Mouse (Mus musculus) spleen, adult 18-20 months (tissue): Measurements from ENCODE around the gene Gcnt4.
"Not testable (repeated sequence)": the region's sequence is repeated elsewhere in the genome, so short reads cannot be mapped to it uniquely, and the experiment has no call there.

Source experiments
- DNase-seq, 2 experiments: peaks; one replicate each; pipeline ENCODE4 v3.0.0; 2022; ENCODE audit warnings: mixed read lengths in 2 of 2

The Gcnt4 gene

DNA sequence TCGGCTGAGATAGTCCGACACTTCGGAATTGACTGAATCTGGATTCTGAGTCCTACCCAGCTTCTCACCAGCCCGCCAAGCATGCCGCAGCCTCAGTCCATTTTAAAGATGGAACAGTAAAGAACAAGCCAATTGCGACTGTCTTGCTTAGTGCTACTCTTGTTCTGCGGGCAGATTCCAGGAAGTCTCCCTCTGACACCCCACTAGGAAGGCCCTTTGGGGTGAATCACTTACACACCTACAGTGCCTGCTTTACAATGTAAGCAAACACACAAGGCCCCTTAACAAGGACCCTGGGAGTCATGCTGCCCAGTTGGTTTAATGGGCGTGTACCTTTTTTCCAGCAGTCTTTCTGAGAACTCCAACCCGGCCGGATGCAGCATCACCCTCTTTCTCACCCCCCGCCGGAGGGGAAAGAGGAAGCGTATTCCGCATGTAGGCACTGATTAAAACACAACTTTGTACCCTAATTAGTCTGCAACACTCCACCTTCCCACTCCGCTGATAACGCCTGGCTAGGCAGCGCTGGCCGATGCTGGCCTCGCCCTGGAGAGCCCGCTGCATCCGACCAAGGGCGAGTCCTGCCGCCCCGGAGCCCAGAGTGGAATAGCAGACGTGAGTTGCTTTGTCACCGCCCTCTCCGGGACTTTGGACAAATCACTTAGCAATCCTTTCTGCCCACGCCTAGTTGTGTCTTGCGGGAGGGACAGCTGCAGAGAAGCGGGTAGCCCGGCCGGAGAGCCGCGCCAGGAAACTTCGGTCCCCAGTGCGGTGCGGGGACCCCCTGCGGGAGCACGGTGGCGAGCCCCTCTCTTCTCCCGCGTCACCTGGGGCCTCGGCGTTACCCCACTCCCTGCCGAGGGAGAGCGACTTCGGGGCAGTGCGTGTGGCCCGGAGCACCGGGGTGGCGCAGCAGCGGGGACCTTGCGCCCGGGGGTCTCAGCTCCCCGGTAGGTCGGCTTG is at the start of gene Gcnt4:
Gene Gcnt4, plus strand, starts transcription at position 691 of the 963 bp plus-strand sequence.
- peak in 1 of 2 experiments; percentile 14 for DNase-seq

DNA sequence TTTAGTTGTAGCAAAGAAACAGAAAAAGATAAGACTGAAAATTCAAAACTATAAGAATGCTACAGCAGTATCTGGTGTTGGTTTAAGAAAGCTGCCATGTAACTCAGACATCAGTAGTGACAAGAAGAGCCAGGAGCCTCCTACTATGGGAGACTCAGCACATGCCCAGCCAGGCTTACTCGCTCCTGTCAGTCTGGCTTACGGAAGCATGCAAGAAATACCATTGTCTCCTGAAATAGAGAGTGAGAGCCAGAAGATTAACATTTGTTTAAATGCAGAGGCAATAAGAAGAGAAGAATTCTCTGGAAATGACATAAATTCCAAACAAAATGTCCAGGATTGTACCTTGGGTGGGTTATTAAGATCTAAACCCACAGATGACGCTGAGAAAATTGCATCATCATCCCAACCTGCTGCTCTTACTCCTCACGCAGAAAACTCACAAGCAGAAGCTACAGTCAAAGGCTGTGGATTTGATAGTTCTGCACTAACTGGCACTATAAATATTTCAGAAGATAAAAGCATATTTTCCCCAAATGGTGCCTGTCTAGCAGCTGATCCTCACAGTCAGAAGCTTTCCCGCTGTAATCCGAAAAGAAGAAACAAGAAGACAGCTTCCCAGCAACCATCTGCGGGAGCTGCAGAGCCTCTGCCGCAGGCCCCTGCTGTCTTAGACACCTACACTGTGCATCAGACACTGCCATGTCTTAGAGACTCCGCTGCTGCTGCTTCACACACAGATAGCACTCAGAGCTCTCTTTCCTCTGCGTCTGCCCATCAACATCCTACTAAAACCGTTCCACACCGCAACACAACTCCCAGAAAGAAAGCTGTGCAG is 46.0 kb upstream of the Gcnt4 start:
- DNase-seq, result no peak

GRCm38 (mm10) chr13:96884534-96884933 is 40.0 kb upstream of the Gcnt4 start:
- no peak for DNase-seq

- no peak for DNase-seq
Observed at GRCm38 (mm10) chr13:96889985-96890384, 34.5 kb upstream of the Gcnt4 start.

- DNase-seq, result no peak
Observed at GRCm38 (mm10) chr13:96895144-96895543, 29.3 kb upstream of the Gcnt4 start.

- DNase-seq, result no peak
Observed at GRCm38 (mm10) chr13:96906717-96907116, 17.8 kb upstream of the Gcnt4 start.

GRCm38 (mm10) chr13:96911202-96911601 is 13.3 kb upstream of the Gcnt4 start:
- no peak for DNase-seq

DNA sequence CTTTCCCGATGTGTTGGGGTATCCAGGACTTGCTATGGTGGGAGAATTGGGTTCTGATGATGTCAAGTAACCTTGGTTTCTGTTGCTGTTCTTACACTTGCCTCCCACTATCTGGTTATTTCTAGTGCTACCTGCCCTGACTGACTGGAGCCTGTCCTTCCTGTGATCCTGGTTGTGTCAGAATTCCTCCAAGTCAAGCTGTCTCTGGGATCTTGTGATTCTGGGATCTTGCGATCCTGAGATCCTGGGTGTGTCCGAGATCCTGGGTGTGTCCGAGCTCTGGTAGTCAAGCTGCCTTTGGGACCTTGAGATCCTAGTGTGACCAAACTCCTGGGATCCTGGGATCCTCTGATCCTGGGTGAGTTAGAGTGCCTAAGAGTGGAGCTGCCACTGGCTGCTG is 1.4 kb upstream of the Gcnt4 start:
- not testable (repeated sequence) for DNase-seq

- DNase-seq, result peak in 1 of 2 experiments; percentile 12
Observed at GRCm38 (mm10) chr13:96924985-96925745, 676 bp downstream of the Gcnt4 start.

GRCm38 (mm10) chr13:96925991-96926725 is 1.7 kb downstream of the Gcnt4 start:
- DNase-seq, result no peak

GRCm38 (mm10) chr13:96927781-96928180 is 3.3 kb downstream of the Gcnt4 start:
- no peak for DNase-seq

DNA sequence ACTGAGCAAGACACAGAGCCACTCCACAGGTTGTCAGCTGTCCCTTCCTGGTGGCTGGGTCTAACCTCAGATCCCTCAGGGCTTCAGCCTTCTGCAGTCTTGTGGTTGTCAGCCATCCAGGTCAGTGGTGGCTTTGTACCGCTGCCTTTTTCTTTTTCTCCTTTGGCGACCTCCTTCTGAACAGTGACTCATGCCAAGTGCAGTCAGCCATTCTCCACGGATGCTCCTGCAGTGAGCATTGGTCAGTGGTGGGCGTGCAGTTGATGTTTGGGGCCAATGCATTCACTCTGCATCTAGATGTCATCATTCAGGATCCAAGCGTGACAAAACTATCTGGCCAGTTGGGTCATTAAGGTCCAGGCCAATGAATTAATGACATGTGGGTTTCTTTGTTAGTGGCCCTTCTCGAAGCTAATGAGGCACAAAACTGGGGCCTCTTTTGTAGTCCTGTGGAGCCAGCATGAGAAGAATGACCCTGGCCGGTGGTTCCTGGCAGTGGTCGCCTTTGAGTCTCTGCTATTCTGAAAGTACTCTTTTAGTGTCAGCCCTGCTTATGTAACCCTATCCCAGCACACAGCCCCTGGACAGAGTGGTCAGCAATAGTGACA is 4.0 kb downstream of the Gcnt4 start:
- no peak for DNase-seq

- no peak for DNase-seq
Observed at GRCm38 (mm10) chr13:96932745-96933144, 8.3 kb downstream of the Gcnt4 start.

DNA sequence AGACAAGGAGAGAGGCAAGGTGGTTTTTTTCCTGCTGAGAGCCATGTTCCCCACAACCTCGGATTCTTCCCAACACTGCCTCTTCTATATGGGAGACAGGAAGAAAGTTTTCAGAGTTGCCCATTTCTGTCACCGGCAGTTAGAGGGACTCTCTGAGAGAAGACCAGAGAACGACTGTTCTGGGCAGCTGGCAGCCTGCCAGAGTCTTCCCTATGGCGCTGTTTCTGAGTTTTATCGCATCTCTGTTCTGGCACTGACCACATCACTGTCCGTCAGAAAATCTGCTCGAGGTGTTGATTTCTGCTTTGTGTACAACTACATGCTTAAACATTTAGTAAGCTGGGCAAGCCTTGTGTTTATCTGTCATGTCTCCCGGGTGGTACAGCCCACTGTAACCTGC is 8.9 kb downstream of the Gcnt4 start:
- DNase-seq, result no peak

DNA sequence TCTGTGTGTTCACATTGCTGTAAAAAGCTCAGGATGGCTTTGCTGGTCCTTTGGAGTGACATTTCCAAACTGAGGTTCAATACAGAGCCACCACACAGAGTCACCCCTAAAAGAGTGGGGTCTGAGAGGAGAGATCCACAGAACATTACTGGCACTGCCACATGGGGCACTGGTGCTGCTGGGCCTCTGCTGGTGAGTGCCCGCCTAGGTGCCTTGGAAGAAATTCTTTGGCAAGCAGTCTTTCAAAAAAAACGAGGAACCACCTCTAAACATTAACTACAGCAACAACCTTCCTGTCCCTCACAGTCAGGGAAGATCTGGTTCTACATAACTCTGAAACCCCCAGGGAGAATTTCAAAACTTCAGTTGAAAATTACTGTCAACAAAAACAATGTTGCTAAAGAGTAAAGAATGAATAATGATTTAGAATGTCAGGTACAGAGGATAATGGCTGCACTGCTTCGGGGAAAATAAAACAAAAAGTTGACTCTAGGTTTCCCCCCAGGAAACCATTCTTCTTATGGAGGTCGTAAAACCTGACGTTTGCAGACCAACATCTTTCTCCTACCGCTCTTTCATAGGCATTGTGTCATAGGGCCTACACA is 11.8 kb downstream of the Gcnt4 start:
- no peak for DNase-seq

GRCm38 (mm10) chr13:96937059-96937558 is 12.6 kb downstream of the Gcnt4 start:
- DNase-seq, result no peak

DNA sequence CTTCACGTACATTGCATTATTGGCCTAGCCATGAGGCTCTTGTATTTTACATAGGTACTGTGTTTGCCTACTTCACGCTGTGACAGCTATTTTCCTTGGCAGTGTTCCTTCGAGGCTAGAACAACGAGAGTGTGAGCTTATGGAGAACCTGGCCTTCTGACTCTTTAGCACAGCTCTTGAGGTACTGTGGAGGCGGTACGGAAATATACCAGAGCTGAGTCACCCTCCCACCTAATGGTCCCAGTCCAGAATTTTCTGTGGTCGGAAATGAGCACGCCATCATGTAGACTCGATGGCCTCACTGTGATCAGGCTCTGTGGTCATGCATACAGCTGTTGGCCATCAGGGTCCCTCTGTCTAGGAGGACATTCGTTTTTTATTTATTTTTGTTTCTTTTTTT is 15.2 kb downstream of the Gcnt4 start:
- DNase-seq, result no peak

DNA sequence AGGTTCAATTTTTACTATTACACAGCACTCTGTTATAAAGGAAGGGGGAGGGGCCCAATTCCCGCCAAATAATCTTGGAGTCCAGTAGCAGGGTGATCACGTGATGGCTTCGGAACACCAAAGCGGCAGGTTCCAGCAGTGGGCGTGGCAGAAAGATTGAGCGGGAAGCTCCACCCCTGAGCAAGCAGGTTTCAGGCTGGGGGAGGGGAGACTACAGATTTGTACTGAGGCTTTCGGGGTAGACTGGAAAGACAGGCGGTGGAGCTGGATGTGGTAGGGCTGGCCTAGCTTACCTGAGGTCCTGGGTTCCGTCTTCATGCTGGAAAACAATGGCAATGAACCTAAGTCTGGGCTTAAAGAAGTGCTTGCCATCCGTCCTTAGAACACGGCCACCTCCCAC is 17.0 kb downstream of the Gcnt4 start:
- DNase-seq, result not testable (repeated sequence)

DNA sequence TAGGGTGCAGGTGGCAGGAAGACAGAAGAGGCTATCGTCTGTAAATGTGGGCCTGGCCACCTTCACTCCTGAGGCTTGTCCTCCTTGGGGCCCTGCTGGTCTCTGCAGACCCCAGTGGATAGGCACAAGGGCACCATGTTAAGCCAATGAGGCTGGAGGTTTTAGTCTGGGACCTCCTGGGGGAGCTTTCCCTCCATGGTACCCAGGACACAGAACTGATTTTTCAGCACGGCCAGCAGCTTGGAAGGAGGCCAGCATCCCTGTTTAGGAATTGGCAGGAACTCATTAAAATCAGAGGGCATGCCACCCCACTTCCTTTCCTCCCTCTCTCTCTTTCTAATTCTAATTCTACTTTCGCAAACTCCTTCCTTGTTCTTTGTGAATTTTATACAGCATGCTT is 19.1 kb downstream of the Gcnt4 start:
- DNase-seq, result no peak

- DNase-seq, result no peak
Observed at GRCm38 (mm10) chr13:96945748-96946147, 21.3 kb downstream of the Gcnt4 start.

- no peak for DNase-seq
Observed at GRCm38 (mm10) chr13:96947722-96948121, 23.2 kb downstream of the Gcnt4 start.
